Mouse (Mus musculus) kidney, embryonic 14.5 days (tissue): ENCODE results near the gene Umad1. TPM values are rescaled to one million over a fixed set of nuclear protein-coding genes. Genes with fewer than 3 reads are reported as not detected.

Experiments used
- ATAC-seq: fragments of 200-750 bp; cut with Nextera tagmentation; 2 replicates; pipeline ENCODE4 v1.8.0; 2017; ENCODE audit warnings: moderate number of reproducible peaks, mild to moderate bottlenecking, moderate TSS enrichment, moderate library complexity; ENCODE audit not compliant: low FRiP score, low TSS enrichment
- H3K27ac ChIP-seq: fragments of 300-500 bp; sonication (generic); 2 replicates; pipeline ENCODE4 v1.5.1; 2014; ENCODE audit warnings: low read depth, mild to moderate bottlenecking, low read length, moderate library complexity, mixed read lengths
- H3K27me3 ChIP-seq: fragments of 300-500 bp; sonication (generic); 2 replicates; pipeline ENCODE4 v1.6.1; 2014; ENCODE audit warnings: mild to moderate bottlenecking, low read length; ENCODE audit not compliant: control insufficient read depth, insufficient read depth
- H3K36me3 ChIP-seq: fragments of 300-500 bp; sonication (generic); 2 replicates; pipeline ENCODE4 v1.6.1; 2014; ENCODE audit warnings: low read length, mixed read lengths; ENCODE audit not compliant: control insufficient read depth, insufficient read depth
- H3K4me1 ChIP-seq: fragments of 300-500 bp; sonication (generic); 2 replicates; pipeline ENCODE4 v1.6.1; 2014; ENCODE audit warnings: low read length, mixed read lengths; ENCODE audit not compliant: control insufficient read depth, insufficient read depth
- H3K4me2 ChIP-seq: fragments of 300-500 bp; sonication (generic); replicated peaks from 2 replicates; pipeline ENCODE4 v1.6.1; 2014; ENCODE audit warnings: low read depth, mild to moderate bottlenecking, low read length
- H3K4me3 ChIP-seq: fragments of 300-500 bp; sonication (generic); 2 replicates; pipeline ENCODE4 v1.5.1; 2014; ENCODE audit warnings: mild to moderate bottlenecking, low read length
- H3K9ac ChIP-seq: fragments of 300-500 bp; sonication (generic); 2 replicates; pipeline ENCODE4 v1.6.1; 2014; ENCODE audit warnings: low read depth, mild to moderate bottlenecking, low read length, moderate library complexity
- H3K9me3 ChIP-seq: fragments of 300-500 bp; sonication (generic); 2 replicates; pipeline ENCODE4 v1.6.1; 2016; ENCODE audit warnings: low read length; ENCODE audit not compliant: control insufficient read depth
- whole genome bisulfite sequencing: fragments of 180-500 bp; shearing (Covaris S2); extraction: QIAGEN DNeasy Blood & Tissue Kit; methylation state at CpG from one replicate; pipeline ENCODE4 v1.1.7; 2014; 5-methylcytosine and 5-hydroxymethylcytosine counted together
- polyA plus RNA-seq: library from polyadenylated mRNA; unstranded; fragments of >200 nt; fragmentation: Nextera tagmentation; extraction: Ambion mirVana; gene quantifications from 2 replicates; pipeline ENCODE4 v1.2.1, GENCODE M21; 2014

The Umad1 gene
- polyA plus RNA-seq, 1 experiment from 2014 or later = 19.7 TPM

DNA sequence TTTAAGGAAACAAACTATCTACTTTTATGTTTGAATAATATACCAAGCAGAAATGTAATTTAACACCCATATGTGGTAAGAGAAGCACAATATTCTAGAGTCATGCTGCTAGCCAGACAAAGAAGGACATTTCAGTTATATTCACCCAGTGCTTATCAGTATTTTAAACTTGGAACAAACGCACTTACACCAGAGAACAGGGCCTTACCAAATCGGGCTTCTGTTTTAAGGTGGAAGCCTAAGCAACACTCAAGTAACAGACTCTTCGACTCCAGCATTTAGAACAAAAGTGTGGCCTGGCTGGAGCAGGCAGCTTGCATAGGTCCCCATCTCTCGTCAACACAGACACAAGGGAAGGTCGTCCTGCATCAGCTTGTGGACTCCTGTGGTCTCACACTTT is 229.2 kb downstream of the Umad1 start:
- Histone ChIP-seq H3K27ac (no peak overlapping the region), H3K4me1 (peaks cover 3% of the 10 kb centered on the region; the same call in 1 of the 2 replicates), H3K27me3 (no peaks in the 10 kb centered on the region; the same call in 1 of the 2 replicates), H3K9ac (no peak overlapping the region), H3K4me2 (no peak overlapping the region), H3K36me3 (no peaks in the 10 kb centered on the region), H3K4me3 (no peak overlapping the region), H3K9me3 (no peaks in the 10 kb centered on the region)
- WGBS = 69% methylated on average over 5 of the region's 5 CpGs
- no peak for ATAC-seq

DNA sequence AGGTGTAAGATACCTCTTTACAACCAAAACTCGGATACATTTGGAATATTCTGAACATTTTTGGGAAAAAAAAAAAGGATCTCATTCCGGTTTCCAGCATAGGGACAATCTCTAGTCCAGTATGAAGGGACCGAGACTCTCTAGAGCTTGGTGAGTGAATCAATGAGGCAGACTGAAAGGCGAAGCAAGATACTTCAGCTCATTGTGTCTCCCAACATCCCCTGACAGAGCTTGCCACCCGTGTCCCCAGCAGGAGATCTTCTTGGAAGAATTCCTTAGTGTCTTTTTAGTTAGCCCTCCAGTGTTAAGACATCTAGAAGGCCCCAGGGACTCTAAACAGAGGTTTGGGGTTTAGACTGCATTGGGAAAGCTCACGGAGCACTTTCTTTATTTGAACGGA is 230.2 kb downstream of the Umad1 start:
- Histone ChIP-seq H3K4me1 (peaks cover 3% of the 10 kb centered on the region; the same call in 1 of the 2 replicates), H3K36me3 (no peaks in the 10 kb centered on the region), H3K27ac (no peak overlapping the region), H3K9me3 (no peaks in the 10 kb centered on the region), H3K4me2 (no peak overlapping the region), H3K9ac (no peak overlapping the region), H3K4me3 (no peak overlapping the region), H3K27me3 (no peaks in the 10 kb centered on the region; the same call in 1 of the 2 replicates)
- 89% methylated on average over 7 of the region's 7 CpGs for WGBS
- no peak for ATAC-seq

DNA sequence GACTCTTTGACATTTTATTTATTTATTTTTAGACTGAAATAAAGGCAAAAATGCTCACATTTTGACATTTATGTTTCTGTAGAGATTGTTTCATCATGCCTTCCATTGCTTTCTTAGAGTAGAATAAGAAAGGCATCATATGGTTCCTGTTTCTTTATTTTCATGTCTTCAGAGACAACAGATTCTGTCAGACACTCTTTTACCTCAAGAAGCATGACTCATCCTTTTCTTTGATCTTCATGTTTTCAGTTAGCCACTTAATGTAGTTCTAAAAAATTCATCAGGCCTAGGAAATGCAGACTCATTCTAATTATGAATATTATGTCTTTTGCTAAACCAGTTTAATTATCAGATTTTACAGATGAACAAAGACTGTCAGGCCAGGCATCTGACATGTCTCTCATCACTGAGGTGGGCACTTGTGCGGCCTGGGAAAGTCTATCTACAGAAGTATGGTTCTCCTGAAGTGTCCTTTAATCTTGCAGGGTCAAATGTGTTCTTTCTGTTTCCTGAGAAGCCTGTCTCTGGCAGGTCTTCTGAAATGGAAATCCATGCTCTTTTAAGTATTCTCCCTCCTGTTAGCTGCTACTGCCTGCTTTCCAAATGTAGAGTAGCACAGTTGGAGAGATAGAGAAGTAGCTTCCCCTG is 231.0 kb downstream of the Umad1 start:
- Histone ChIP-seq H3K4me1 (peaks cover 3% of the 10 kb centered on the region; the same call in 1 of the 2 replicates), H3K9me3 (no peaks in the 10 kb centered on the region), H3K4me2 (no peak overlapping the region), H3K9ac (no peak overlapping the region), H3K27ac (no peak overlapping the region), H3K27me3 (no peaks in the 10 kb centered on the region; the same call in 1 of the 2 replicates), H3K36me3 (no peaks in the 10 kb centered on the region), H3K4me3 (no peak overlapping the region)
- no peak for ATAC-seq
- 71% methylated on average over 1 of the region's 1 CpGs for WGBS

DNA sequence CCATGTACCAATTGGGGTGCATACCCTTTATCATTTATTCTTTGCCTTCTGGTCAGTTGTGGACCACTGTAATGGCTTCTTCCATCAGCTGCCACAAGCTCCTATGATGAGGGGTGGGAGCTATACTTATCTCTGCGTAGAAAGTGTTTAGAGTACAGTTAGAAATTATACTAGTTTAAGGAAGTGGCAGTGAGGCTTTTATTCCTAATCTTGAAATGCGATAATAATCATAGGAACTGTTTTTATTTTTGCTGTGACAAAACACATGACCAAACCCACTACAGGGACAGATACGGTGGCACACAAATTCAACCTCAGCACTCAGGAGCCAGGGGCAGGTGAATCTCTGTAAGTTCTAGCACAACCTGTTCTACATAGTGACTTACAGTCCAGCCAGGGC is 233.2 kb downstream of the Umad1 start:
- H3K9me3 ChIP-seq = no peaks in the 10 kb centered on the region
- WGBS = 91% methylated on average over 3 of the region's 3 CpGs
- H3K27me3 ChIP-seq = no peaks in the 10 kb centered on the region; the same call in 1 of the 2 replicates
- H3K4me3 ChIP-seq = no peak overlapping the region
- no peaks in the 10 kb centered on the region for H3K4me1 ChIP-seq
- no peak for ATAC-seq
- no peak overlapping the region for H3K4me2 ChIP-seq
- H3K9ac ChIP-seq = no peak overlapping the region
- H3K36me3 ChIP-seq = no peaks in the 10 kb centered on the region
- no peak overlapping the region for H3K27ac ChIP-seq

DNA sequence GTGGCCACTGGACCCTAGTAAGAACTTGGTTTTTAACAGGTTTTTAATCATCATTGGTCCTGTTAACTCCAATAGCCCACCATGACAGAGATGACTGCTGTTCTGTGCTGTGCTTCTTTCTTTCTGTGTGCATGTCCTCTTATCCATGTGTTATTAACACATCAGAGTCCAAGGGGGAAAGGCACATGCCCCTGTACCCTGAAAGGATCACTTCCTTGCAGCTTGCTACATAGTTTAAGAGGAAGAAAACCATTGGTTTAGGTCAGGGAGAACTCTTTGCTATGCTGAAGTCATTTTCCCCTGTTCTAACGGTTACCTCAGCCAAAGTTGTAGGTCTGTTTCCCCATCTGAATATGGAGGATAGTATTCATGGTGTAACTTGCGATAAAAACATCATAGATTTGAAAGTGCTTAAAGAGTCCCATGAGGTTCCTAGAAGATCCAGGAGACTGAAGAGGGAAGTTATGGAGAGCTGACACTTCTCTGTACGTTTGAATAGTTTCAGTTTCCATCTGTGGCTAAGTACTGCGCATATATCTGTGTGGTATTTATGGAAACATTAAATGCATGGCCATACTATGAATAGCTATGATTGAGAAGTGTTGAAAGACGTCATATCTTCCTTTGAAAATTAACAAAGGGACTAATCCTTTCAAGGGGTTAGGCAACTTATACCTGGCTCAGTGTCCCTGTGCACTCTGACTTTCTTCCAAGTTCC is 236.2 kb downstream of the Umad1 start:
- H3K9me3 ChIP-seq = no peaks in the 10 kb centered on the region; the same call in 1 of the 2 replicates
- no peak overlapping the region for H3K4me3 ChIP-seq
- ATAC-seq = no peak
- no peaks in the 10 kb centered on the region for H3K4me1 ChIP-seq
- WGBS = 86% methylated on average over 5 of the region's 5 CpGs
- H3K9ac ChIP-seq = no peak overlapping the region
- no peak overlapping the region for H3K4me2 ChIP-seq
- H3K36me3 ChIP-seq = no peaks in the 10 kb centered on the region
- H3K27me3 ChIP-seq = no peaks in the 10 kb centered on the region; the same call in 1 of the 2 replicates
- no peak overlapping the region for H3K27ac ChIP-seq

DNA sequence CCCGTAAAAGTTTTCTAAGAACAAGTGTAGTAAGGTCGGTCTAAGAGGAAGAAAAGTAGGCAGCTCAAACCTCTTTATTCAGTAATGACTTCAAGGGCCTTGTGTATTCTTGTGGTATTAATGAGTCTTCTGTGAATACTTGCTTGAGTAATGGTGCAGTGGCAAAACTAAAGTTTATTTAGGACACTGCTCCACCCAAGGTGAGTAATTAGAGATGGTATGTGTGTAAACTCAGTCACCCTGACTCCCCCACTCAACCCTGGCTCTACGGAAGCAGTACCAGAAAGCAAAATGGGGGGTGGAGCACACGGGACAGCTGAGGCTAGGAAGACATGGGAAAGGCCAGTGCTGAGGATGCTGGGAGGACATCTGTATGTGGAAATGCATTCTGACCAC is 236.7 kb downstream of the Umad1 start:
- Histone ChIP-seq H3K27me3 (no peaks in the 10 kb centered on the region), H3K4me2 (no peak overlapping the region), H3K4me1 (no peaks in the 10 kb centered on the region), H3K4me3 (no peak overlapping the region), H3K27ac (no peak overlapping the region), H3K36me3 (no peaks in the 10 kb centered on the region), H3K9ac (no peak overlapping the region), H3K9me3 (no peaks in the 10 kb centered on the region; the same call in 1 of the 2 replicates)
- 62% methylated on average over 4 of the region's 4 CpGs for WGBS
- peak; percentile 68; the same call in 1 of the 2 replicates for ATAC-seq

DNA sequence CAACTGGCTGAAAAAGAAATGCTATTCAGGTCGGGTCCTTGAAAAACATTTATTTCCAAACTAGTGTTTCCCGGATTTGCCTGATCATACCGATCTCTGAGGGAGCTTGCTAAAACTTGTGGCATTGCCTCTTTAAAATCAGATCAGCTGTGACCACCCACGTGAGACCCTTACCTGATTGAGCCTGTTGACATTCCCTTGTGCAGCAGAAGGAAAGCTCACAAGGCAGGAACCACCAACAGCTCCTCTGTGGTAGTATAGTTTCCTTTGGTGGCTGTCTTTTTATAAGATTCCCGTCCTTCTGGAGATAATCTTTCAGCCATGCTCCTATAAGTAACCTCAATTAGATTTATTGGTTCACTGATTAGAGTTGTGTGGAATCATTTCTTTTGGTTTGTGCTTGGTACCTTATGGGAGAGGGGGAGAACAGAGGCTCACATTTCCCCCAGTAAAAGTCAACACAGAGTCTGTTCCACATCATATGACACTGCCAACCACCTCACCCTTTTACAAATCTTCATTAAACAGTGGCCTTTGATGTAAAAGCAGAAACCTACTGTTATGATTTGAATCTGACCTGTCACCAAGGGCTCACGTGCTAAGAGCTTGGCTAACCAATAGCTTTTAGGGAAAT is 238.3 kb downstream of the Umad1 start:
- Histone ChIP-seq H3K27me3 (no peaks in the 10 kb centered on the region), H3K9ac (no peak overlapping the region), H3K4me3 (no peak overlapping the region), H3K36me3 (no peaks in the 10 kb centered on the region), H3K4me1 (no peaks in the 10 kb centered on the region), H3K27ac (0 out of 2 replicates have a peak overlapping the region, but pooled peaks have one; percentile 14), H3K4me2 (no peak overlapping the region), H3K9me3 (no peaks in the 10 kb centered on the region; the same call in 1 of the 2 replicates)
- peak; percentile 63 for ATAC-seq
- WGBS = 49% methylated on average over 6 of the region's 6 CpGs

DNA sequence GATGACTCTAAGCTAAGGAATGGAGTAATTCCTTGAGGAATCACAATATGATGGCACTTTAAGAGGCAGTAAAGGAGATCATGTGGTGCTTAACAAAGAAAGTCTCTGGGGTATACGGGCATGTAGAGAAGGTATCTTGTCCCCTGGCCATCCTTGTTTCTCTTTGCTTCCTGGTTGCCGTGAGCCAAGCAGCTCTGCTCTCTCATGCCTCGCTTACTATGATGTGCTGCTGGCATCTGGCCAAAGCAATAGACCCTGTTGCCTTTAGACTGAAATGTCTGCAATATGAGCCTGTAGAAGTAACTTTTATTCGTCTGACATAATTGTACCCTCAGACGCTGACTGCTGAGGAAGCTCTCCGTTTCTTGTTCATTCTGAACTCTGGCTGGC is 238.8 kb downstream of the Umad1 start:
- no peak overlapping the region for H3K4me2 ChIP-seq
- H3K9me3 ChIP-seq = no peaks in the 10 kb centered on the region; the same call in 1 of the 2 replicates
- H3K27me3 ChIP-seq = no peaks in the 10 kb centered on the region
- H3K4me1 ChIP-seq = no peaks in the 10 kb centered on the region
- no peak overlapping the region for H3K4me3 ChIP-seq
- 30% methylated on average over 6 of the region's 6 CpGs for WGBS
- no peaks in the 10 kb centered on the region for H3K36me3 ChIP-seq
- 0 out of 2 replicates have a peak overlapping the region, but pooled peaks have one; percentile 14 for H3K27ac ChIP-seq
- peak; percentile 65 for ATAC-seq
- H3K9ac ChIP-seq = no peak overlapping the region

DNA sequence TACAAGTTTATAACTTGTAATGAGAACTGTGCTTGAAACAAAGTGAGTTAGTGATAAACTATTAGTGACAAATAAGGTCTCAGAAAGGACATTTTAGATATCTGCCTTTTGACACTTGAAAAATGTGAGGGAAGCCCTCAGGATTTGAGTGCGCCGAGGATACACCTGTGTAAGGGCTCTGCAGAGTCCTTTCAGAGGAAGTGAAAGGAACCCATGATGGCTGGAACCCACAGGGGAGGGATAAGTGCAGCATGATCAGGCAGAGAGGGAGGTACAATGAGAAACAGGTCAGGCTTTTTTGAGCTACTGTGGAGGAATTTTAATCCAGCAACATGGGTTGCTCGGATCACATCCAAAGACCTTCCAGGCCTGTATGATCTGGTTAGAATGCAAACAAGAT is 239.9 kb downstream of the Umad1 start:
- Histone ChIP-seq H3K4me3 (no peak overlapping the region), H3K4me2 (no peak overlapping the region), H3K27me3 (no peaks in the 10 kb centered on the region), H3K9ac (no peak overlapping the region), H3K36me3 (no peaks in the 10 kb centered on the region), H3K9me3 (no peaks in the 10 kb centered on the region; the same call in 1 of the 2 replicates), H3K27ac (no peak overlapping the region), H3K4me1 (no peaks in the 10 kb centered on the region)
- no peak for ATAC-seq
- 92% methylated on average over 3 of the region's 3 CpGs for WGBS
